Mouse (Mus musculus): ENCODE results near the gene Gbgt1.

GRCm38 (mm10) chr2:28543894-28544293, 47.2 kb downstream of the Gbgt1 start:
- TF ChIP-seq CTCF (IDR thresholded peaks at IDR 0.05; ENCODE audit: extremely low read depth, insufficient read length, insufficient replicate concordance, low read depth, low read length): no peak
- TF ChIP-seq POLR2A (IDR thresholded peaks at IDR 0.05; ENCODE audit: low read depth, low read length): no peak

Measured in small intestine, adult 2 months (tissue).